Mouse (Mus musculus) lung, postnatal 0 days (tissue): ENCODE results near the gene Gprc5b. TPM values are rescaled to one million over a fixed set of nuclear protein-coding genes. Genes with fewer than 3 reads are reported as not detected.

ENCODE experiments used
- ATAC-seq: fragments of 200-750 bp; cut with Nextera tagmentation; 2 replicates; pipeline ENCODE4 v1.8.0; 2017; ENCODE audit warnings: moderate library complexity
- DNase-seq: peaks from one replicate; pipeline ENCODE4 v3.0.0-alpha.2; 2016; ENCODE audit warnings: low spot score
- H3K27ac ChIP-seq: fragments of 300-500 bp; sonication (generic); 2 replicates; pipeline ENCODE4 v1.5.1; 2014; ENCODE audit warnings: antibody characterized with exemption, mild to moderate bottlenecking, low read length, mixed read lengths
- H3K27me3 ChIP-seq: fragments of 300-500 bp; sonication (generic); replicated peaks from 2 replicates; pipeline ENCODE4 v1.6.1; 2014; ENCODE audit warnings: low read length, mixed read lengths; ENCODE audit not compliant: insufficient read depth
- H3K36me3 ChIP-seq: fragments of 300-500 bp; sonication (generic); 2 replicates; pipeline ENCODE4 v1.6.1; 2014; ENCODE audit warnings: low read length, mixed read lengths; ENCODE audit not compliant: insufficient read depth
- H3K4me1 ChIP-seq: fragments of 300-500 bp; sonication (generic); 2 replicates; pipeline ENCODE4 v1.6.1; 2014; ENCODE audit warnings: antibody characterized with exemption, low read depth, low read length, mixed read lengths; ENCODE audit not compliant: insufficient read depth
- H3K4me2 ChIP-seq: fragments of 300-500 bp; sonication (generic); replicated peaks from 2 replicates; pipeline ENCODE4 v1.6.1; 2014; ENCODE audit warnings: low read depth, mild to moderate bottlenecking, low read length, moderate library complexity, mixed read lengths
- H3K4me3 ChIP-seq: fragments of 300-500 bp; sonication (generic); 2 replicates; pipeline ENCODE4 v1.5.1; 2014; ENCODE audit warnings: low read depth, low read length
- H3K9ac ChIP-seq: fragments of 300-500 bp; sonication (generic); replicated peaks from 2 replicates; pipeline ENCODE4 v1.6.1; 2014; ENCODE audit warnings: low read depth, mild to moderate bottlenecking
- H3K9me3 ChIP-seq: fragments of 300-500 bp; sonication (generic); 2 replicates; pipeline ENCODE4 v1.6.1; 2016; ENCODE audit warnings: low read length, mixed read lengths
- CTCF ChIP-seq: IDR thresholded peaks from 2 replicates; pipeline ENCODE4 v1.5.1; 2016; ENCODE audit warnings: antibody characterized with exemption, mild to moderate bottlenecking
- EP300 ChIP-seq: IDR thresholded peaks from 2 replicates; pipeline ENCODE4 v1.6.1; 2016; ENCODE audit warnings: antibody characterized with exemption, mild to moderate bottlenecking, control low read depth
- WGBS: fragments of 180-500 bp; shearing (Covaris S2); extraction: QIAGEN DNeasy Blood & Tissue Kit; methylation state at CpG from one replicate; pipeline ENCODE4 v1.1.7; 2014; 5-methylcytosine and 5-hydroxymethylcytosine counted together
- polyA plus RNA-seq: library from polyadenylated mRNA; unstranded; fragments of >200 nt; fragmentation: Nextera tagmentation; extraction: Ambion mirVana; gene quantifications from 2 replicates; pipeline ENCODE4 v1.2.1, GENCODE M21; 2015

Gprc5b gene
- polyA plus RNA-seq, 1 experiment from 2014 or later, result 2.7 TPM

- H3K4me2 ChIP-seq, result no peak overlapping the region
Observed at GRCm38 (mm10) chr7:118992080-118992560, 2.9 kb downstream of the Gprc5b start.

DNA sequence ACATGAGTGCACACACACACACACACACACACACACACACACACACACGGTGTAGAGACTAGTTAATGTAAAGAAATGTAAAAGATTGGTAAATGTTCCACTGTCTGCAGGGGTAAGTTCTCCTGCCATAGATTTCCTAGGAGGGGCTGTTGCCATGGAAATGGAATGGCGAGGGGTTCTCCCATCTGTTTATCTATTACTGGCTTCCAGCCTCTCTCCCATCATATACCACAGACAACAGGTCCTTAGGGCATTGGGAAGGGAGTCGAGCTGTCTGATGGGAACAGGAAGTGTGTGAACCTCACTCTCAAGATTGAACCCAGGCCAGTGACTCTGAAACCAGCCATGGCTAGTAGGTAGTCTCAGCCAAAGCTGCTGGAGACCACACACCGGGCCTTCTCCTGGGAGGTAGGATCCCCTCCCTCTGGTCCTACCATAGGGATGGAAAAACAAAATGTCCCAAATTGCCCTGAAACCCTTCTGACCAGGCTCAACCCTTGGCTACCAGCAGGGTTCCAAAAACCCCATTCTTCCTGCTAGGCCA lies 3.6 kb downstream of the Gprc5b start:
- ATAC-seq (no peak), DNase-seq (no peak)
- Histone ChIP-seq H3K4me2 (no peak overlapping the region), H3K27me3 (no peaks in the 10 kb centered on the region), H3K36me3 (no peaks in the 10 kb centered on the region), H3K9me3 (no peaks in the 10 kb centered on the region), H3K27ac (no peak overlapping the region), H3K4me1 (peaks cover 8% of the 10 kb centered on the region), H3K9ac (no peak overlapping the region), H3K4me3 (no peak overlapping the region)
- TF ChIP-seq EP300, result no peak
- TF ChIP-seq CTCF, result no peak
- WGBS, result 56% methylated on average over 4 of the region's 4 CpGs

More at GRCm38 (mm10) chr7:118992080-118992560, 2.9 kb downstream of the Gprc5b start:
- H3K27me3 ChIP-seq, result no peaks in the 10 kb centered on the region
- no peak for DNase-seq
- no peak overlapping the region for H3K27ac ChIP-seq
- TF ChIP-seq CTCF (no peak), EP300 (no peak)
- no peaks in the 10 kb centered on the region for H3K36me3 ChIP-seq
- WGBS, result 39% methylated on average over 6 of the region's 6 CpGs
- no peak overlapping the region for H3K9ac ChIP-seq
- H3K4me3 ChIP-seq, result no peak overlapping the region
- no peak for ATAC-seq
- H3K4me1 ChIP-seq, result peaks cover 8% of the 10 kb centered on the region
- H3K9me3 ChIP-seq, result no peaks in the 10 kb centered on the region

- no peak overlapping the region for H3K9ac ChIP-seq
- H3K4me3 ChIP-seq, result no peak overlapping the region
- H3K4me2 ChIP-seq, result no peak overlapping the region
- no peaks in the 10 kb centered on the region for H3K36me3 ChIP-seq
- ATAC-seq (no peak), DNase-seq (no peak)
- TF ChIP-seq CTCF, result no peak
- no peak for TF ChIP-seq EP300
- no peaks in the 10 kb centered on the region for H3K27me3 ChIP-seq
- peaks cover under 1% of the 10 kb centered on the region; the same call in 1 of the 2 replicates for H3K4me1 ChIP-seq
- H3K27ac ChIP-seq, result no peak overlapping the region
- H3K9me3 ChIP-seq, result no peaks in the 10 kb centered on the region
- WGBS, result 74% methylated on average over 6 of the region's 6 CpGs
Observed at GRCm38 (mm10) chr7:118990282-118990681, 4.7 kb downstream of the Gprc5b start.

GRCm38 (mm10) chr7:118989275-118989856 lies 5.6 kb downstream of the Gprc5b start:
- Histone ChIP-seq H3K27ac (no peak overlapping the region), H3K9ac (no peak overlapping the region), H3K9me3 (no peaks in the 10 kb centered on the region), H3K4me3 (no peak overlapping the region), H3K4me2 (no peak overlapping the region), H3K36me3 (no peaks in the 10 kb centered on the region), H3K4me1 (no peaks in the 10 kb centered on the region), H3K27me3 (no peaks in the 10 kb centered on the region)
- 65% methylated on average over 5 of the region's 5 CpGs for WGBS
- TF ChIP-seq CTCF (no peak), EP300 (no peak)
- ATAC-seq, result no peak
- DNase-seq, result no peak

GRCm38 (mm10) chr7:118986369-118986768 lies 8.6 kb downstream of the Gprc5b start:
- Histone ChIP-seq H3K9ac (no peak overlapping the region), H3K4me2 (no peak overlapping the region), H3K4me1 (no peaks in the 10 kb centered on the region), H3K9me3 (no peaks in the 10 kb centered on the region), H3K36me3 (no peaks in the 10 kb centered on the region), H3K27me3 (no peaks in the 10 kb centered on the region), H3K4me3 (no peak overlapping the region), H3K27ac (no peak overlapping the region)
- TF ChIP-seq EP300 (no peak), CTCF (no peak)
- 78% methylated on average over 4 of the region's 4 CpGs for WGBS
- ATAC-seq (no peak), DNase-seq (no peak)

- 68% methylated on average over 4 of the region's 4 CpGs for WGBS
- H3K27me3 ChIP-seq, result no peaks in the 10 kb centered on the region
- no peaks in the 10 kb centered on the region for H3K4me1 ChIP-seq
- no peak overlapping the region for H3K27ac ChIP-seq
- no peak overlapping the region for H3K4me3 ChIP-seq
- no peak overlapping the region for H3K9ac ChIP-seq
- TF ChIP-seq CTCF, result no peak
- no peak for TF ChIP-seq EP300
- no peak for DNase-seq
- no peak overlapping the region for H3K4me2 ChIP-seq
- H3K9me3 ChIP-seq, result no peaks in the 10 kb centered on the region
- H3K36me3 ChIP-seq, result no peaks in the 10 kb centered on the region
- ATAC-seq, result no peak
Observed at GRCm38 (mm10) chr7:118985786-118986185, 9.2 kb downstream of the Gprc5b start.
